Mouse (Mus musculus): ENCODE measurements around the gene Epha7. TPM values are rescaled to one million over a fixed set of nuclear protein-coding genes. Genes with fewer than 3 reads are reported as not detected.

Gene Epha7
- polyA plus RNA-seq, 2 experiments: 21.2 to 35.9 TPM

GRCm38 (mm10) chr4:28934802-28935201 lies 121.9 kb downstream of the Epha7 start:
- H3K4me2 ChIP-seq (replicated peaks; ENCODE audit: low read depth, low read length, severe bottlenecking): no peak overlapping the region
- no peaks in the 10 kb centered on the region for H3K9me3 ChIP-seq (ENCODE audit: control insufficient read depth, low read length)
- no peak overlapping the region for H3K4me3 ChIP-seq (replicated peaks; ENCODE audit: low read length)
- no peaks in the 10 kb centered on the region for H3K4me1 ChIP-seq (ENCODE audit: control insufficient read depth, insufficient read depth, low read length)
- no peak overlapping the region for H3K9ac ChIP-seq (ENCODE audit: low read depth, low read length, severe bottlenecking)
- ATAC-seq (ENCODE audit: low FRiP score, low read depth) (no peak), DNase-seq (ENCODE audit: low spot score) (no peak)
- TF ChIP-seq POLR2A (IDR thresholded peaks at IDR 0.05; ENCODE audit: borderline replicate concordance, extremely low read depth, insufficient read depth, insufficient read length): no peak
- H3K27ac ChIP-seq (replicated peaks; ENCODE audit: low read depth, low read length): no peak overlapping the region
- WGBS: 44% methylated on average over 10 of the region's 10 CpGs
- peaks cover 3% of the 10 kb centered on the region; the same call in 1 of the 2 replicates for H3K36me3 ChIP-seq (ENCODE audit: control insufficient read depth, insufficient read depth, low read length)
- no peaks in the 10 kb centered on the region for H3K27me3 ChIP-seq (ENCODE audit: control insufficient read depth, insufficient read depth, low read length)

GRCm38 (mm10) chr4:28935567-28935966 lies 122.6 kb downstream of the Epha7 start:
- Histone ChIP-seq H3K4me1 (ENCODE audit: control insufficient read depth, insufficient read depth, low read length) (no peaks in the 10 kb centered on the region), H3K27ac (replicated peaks; ENCODE audit: low read depth, low read length) (no peak overlapping the region), H3K9ac (ENCODE audit: low read depth, low read length, severe bottlenecking) (no peak overlapping the region), H3K4me2 (replicated peaks; ENCODE audit: low read depth, low read length, severe bottlenecking) (no peak overlapping the region), H3K4me3 (replicated peaks; ENCODE audit: low read length) (no peak overlapping the region), H3K36me3 (ENCODE audit: control insufficient read depth, insufficient read depth, low read length) (peaks cover 3% of the 10 kb centered on the region; the same call in 1 of the 2 replicates), H3K27me3 (ENCODE audit: control insufficient read depth, insufficient read depth, low read length) (no peaks in the 10 kb centered on the region), H3K9me3 (ENCODE audit: control insufficient read depth, low read length) (no peaks in the 10 kb centered on the region)
- ATAC-seq (ENCODE audit: low FRiP score, low read depth) (no peak), DNase-seq (ENCODE audit: low spot score) (no peak)
- TF ChIP-seq POLR2A (IDR thresholded peaks at IDR 0.05; ENCODE audit: borderline replicate concordance, extremely low read depth, insufficient read depth, insufficient read length): no peak
- 89% methylated on average over 11 of the region's 11 CpGs for WGBS

- TF ChIP-seq POLR2A (IDR thresholded peaks at IDR 0.05; ENCODE audit: borderline replicate concordance, extremely low read depth, insufficient read depth, insufficient read length): no peak
- no peak for DNase-seq (ENCODE audit: low spot score)
- Histone ChIP-seq H3K36me3 (ENCODE audit: control insufficient read depth, insufficient read depth, low read length) (peaks cover 16% of the 10 kb centered on the region), H3K4me2 (replicated peaks; ENCODE audit: low read depth, low read length, severe bottlenecking) (no peak overlapping the region), H3K9ac (ENCODE audit: low read depth, low read length, severe bottlenecking) (no peak overlapping the region), H3K4me3 (replicated peaks; ENCODE audit: low read length) (no peak overlapping the region), H3K9me3 (ENCODE audit: control insufficient read depth, low read length) (no peaks in the 10 kb centered on the region), H3K27ac (replicated peaks; ENCODE audit: low read depth, low read length) (no peak overlapping the region), H3K4me1 (ENCODE audit: control insufficient read depth, insufficient read depth, low read length) (no peaks in the 10 kb centered on the region), H3K27me3 (ENCODE audit: control insufficient read depth, insufficient read depth, low read length) (no peaks in the 10 kb centered on the region)
- WGBS: 96% methylated on average over 2 of the region's 2 CpGs
- no peak for ATAC-seq (ENCODE audit: low FRiP score, low read depth)
Measured at GRCm38 (mm10) chr4:28940710-28941109, 127.8 kb downstream of the Epha7 start.

GRCm38 (mm10) chr4:28944237-28944636 lies 131.3 kb downstream of the Epha7 start:
- Histone ChIP-seq H3K4me1 (ENCODE audit: control insufficient read depth, insufficient read depth, low read length) (no peaks in the 10 kb centered on the region), H3K4me3 (replicated peaks; ENCODE audit: low read length) (no peak overlapping the region), H3K4me2 (replicated peaks; ENCODE audit: low read depth, low read length, severe bottlenecking) (no peak overlapping the region), H3K36me3 (ENCODE audit: control insufficient read depth, insufficient read depth, low read length) (peaks cover 20% of the 10 kb centered on the region), H3K9me3 (ENCODE audit: control insufficient read depth, low read length) (no peaks in the 10 kb centered on the region), H3K9ac (ENCODE audit: low read depth, low read length, severe bottlenecking) (no peak overlapping the region), H3K27me3 (ENCODE audit: control insufficient read depth, insufficient read depth, low read length) (no peaks in the 10 kb centered on the region), H3K27ac (replicated peaks; ENCODE audit: low read depth, low read length) (no peak overlapping the region)
- DNase-seq (ENCODE audit: low spot score) (no peak), ATAC-seq (ENCODE audit: low FRiP score, low read depth) (no peak)
- whole genome bisulfite sequencing: 82% methylated on average over 6 of the region's 6 CpGs
- no peak for TF ChIP-seq POLR2A (IDR thresholded peaks at IDR 0.05; ENCODE audit: borderline replicate concordance, extremely low read depth, insufficient read depth, insufficient read length)

DNA sequence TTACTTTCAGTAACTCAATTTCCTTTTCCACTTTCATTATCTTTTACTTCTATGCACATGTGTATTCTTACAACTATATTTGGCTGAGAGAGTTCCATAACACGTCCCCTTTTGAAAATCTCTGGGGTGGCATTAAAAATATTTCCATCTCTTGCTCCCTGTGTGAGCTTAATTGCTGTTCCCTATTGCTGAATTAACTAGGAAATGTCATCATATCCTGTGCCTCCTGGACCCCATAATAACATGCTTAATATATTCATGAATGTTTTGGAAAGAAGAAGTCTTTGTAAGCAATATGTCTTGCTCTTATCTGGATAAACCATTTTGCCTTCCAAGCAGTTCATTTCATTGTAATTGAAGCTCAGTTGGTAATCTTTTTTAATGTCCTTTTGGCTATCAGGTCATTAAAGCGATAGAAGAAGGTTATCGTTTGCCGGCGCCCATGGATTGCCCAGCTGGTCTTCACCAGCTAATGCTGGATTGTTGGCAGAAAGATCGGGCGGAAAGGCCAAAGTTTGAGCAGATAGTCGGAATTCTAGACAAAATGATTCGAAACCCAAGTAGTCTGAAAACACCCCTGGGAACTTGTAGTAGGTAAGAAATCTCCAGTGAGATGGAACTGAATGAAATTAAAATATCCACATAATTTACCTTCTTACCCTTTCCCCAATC lies 148.1 kb downstream of the Epha7 start:
- Histone ChIP-seq H3K4me3 (replicated peaks; ENCODE audit: low read length) (no peak overlapping the region), H3K27ac (replicated peaks; ENCODE audit: low read depth, low read length) (no peak overlapping the region), H3K9ac (ENCODE audit: low read depth, low read length, severe bottlenecking) (no peak overlapping the region), H3K4me1 (ENCODE audit: control insufficient read depth, insufficient read depth, low read length) (no peaks in the 10 kb centered on the region), H3K9me3 (ENCODE audit: control insufficient read depth, low read length) (no peaks in the 10 kb centered on the region), H3K36me3 (ENCODE audit: control insufficient read depth, insufficient read depth, low read length) (peaks cover 23% of the 10 kb centered on the region), H3K27me3 (ENCODE audit: control insufficient read depth, insufficient read depth, low read length) (no peaks in the 10 kb centered on the region), H3K4me2 (replicated peaks; ENCODE audit: low read depth, low read length, severe bottlenecking) (no peak overlapping the region)
- no peak for TF ChIP-seq POLR2A (IDR thresholded peaks at IDR 0.05; ENCODE audit: borderline replicate concordance, extremely low read depth, insufficient read depth, insufficient read length)
- WGBS: 86% methylated on average over 9 of the region's 9 CpGs
- no peak for DNase-seq (ENCODE audit: low spot score)
- ATAC-seq (ENCODE audit: low FRiP score, low read depth): no peak

All from limb, embryonic 14.5 days (tissue).